9 mouse cellular contexts compared by ENCODE assay signal in the genomic region with DNA sequence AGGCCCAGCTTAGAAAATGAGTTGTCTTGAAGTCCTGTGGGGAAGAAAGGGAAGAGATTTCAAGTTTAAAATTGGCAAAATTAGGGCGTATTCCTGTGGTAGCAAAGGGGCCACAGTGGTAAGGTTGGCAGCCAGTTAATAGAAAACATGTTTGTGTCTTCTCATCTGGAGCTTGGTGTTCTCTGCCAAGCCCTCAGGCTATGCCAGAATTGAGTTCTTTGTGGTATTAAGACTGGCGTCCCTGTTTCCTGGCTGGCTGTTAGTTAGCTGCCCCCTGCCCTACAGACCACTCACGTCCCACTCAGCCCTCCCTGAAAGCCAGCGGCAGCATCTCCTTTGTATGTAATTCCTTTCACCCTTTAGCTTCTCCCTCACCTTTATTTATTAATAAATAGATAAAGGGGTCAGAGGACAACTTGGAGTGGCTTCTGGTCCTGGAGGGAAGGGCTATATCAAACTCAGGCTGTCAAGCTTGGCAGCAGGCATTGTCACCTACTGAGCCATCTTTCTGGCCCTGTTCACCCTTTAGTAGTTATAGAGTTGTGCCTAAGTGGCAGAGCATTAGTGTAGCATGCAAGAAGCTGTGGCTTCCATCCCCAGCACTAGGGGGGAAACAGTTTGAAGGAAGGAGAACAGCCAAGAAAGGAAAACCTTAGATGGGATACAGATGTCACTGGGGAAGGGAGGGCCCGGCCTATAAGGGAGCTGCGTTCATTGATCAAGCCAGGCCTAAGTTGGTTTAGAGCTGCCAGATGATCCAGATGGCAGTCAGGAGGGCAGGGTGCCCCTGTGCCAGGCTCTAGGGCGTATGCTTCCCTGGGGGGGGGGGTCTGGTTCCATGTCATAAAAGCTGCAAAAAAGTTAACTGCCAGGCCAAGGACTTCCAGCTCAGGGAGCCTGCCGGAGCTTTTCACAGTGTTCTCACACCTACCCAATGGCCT. TPM values are rescaled to one million over a fixed set of nuclear protein-coding genes. Genes with fewer than 3 reads are reported as not detected.
DNase-seq lines count a peak whose midpoint lies in the region; ATAC-seq lines count a peak whose summit lies in the region.
"Had no signal": no experiment of that assay in that cellular context is flagged by ENCODE, and none has a peak within 500 bp of the region (broad histone marks: within the 10 kb centered on the region; RNA-seq: fewer than 3 reads in every experiment).

No protein-coding gene starts in this region.

- no peak for ATAC-seq in heart, embryonic 12.5 days (ENCODE audit: insufficient number of reproducible peaks, low FRiP score)
- no peak for ATAC-seq in embryonic facial prominence, embryonic 12.5 days (ENCODE audit: insufficient number of reproducible peaks, insufficient read depth, low FRiP score, low TSS enrichment)
- no peak for ATAC-seq in midbrain, embryonic 15.5 days (replicated peaks)
- ATAC-seq: intestine, embryonic 16.5 days had no signal

- no peak overlapping the region for H3K4me3 ChIP-seq in heart, embryonic 12.5 days
- H3K4me3 ChIP-seq in embryonic facial prominence, embryonic 12.5 days = no peak overlapping the region
- no peak overlapping the region for H3K4me3 ChIP-seq in midbrain, embryonic 15.5 days

- DNase-seq in heart, adult 18-20 months = no peak
- DNase-seq in lung, postnatal 36 days = peak; percentile 17
- no peak for DNase-seq in lung, postnatal 10 days
- no peak for DNase-seq in retina, postnatal 1 day
- DNase-seq in gastrocnemius, postnatal 36 days = no peak

- H3K4me2 ChIP-seq in heart, embryonic 12.5 days = no peak overlapping the region
- no peak overlapping the region for H3K4me2 ChIP-seq in embryonic facial prominence, embryonic 12.5 days (replicated peaks)
- H3K4me2 ChIP-seq in midbrain, embryonic 15.5 days = no peak overlapping the region

- no peaks in the 10 kb centered on the region for H3K9me3 ChIP-seq in heart, embryonic 12.5 days (replicated peaks)
- no peaks in the 10 kb centered on the region for H3K9me3 ChIP-seq in embryonic facial prominence, embryonic 12.5 days
- no peaks in the 10 kb centered on the region for H3K9me3 ChIP-seq in midbrain, embryonic 15.5 days

- H3K27ac ChIP-seq in heart, embryonic 12.5 days (ENCODE audit: poor library complexity, severe bottlenecking) = no peak overlapping the region
- H3K27ac ChIP-seq in embryonic facial prominence, embryonic 12.5 days = peak overlapping the region; percentile 18
- H3K27ac ChIP-seq in midbrain, embryonic 15.5 days = peak overlapping the region; percentile 58

- peak overlapping the region; percentile 38; the same call in 1 of the 2 replicates for H3K9ac ChIP-seq in heart, embryonic 12.5 days
- H3K9ac ChIP-seq in embryonic facial prominence, embryonic 12.5 days = peak overlapping the region; percentile 22; the same call in 1 of the 2 replicates
- H3K9ac ChIP-seq in midbrain, embryonic 15.5 days = no peak overlapping the region

- 82% methylated on average over 8 of the region's 8 CpGs for WGBS in heart, embryonic 12.5 days
- WGBS in embryonic facial prominence, embryonic 12.5 days = 66% methylated on average over 8 of the region's 8 CpGs
- 72% methylated on average over 8 of the region's 8 CpGs for WGBS in midbrain, embryonic 15.5 days

- H3K36me3 ChIP-seq in heart, embryonic 12.5 days = peaks cover 22% of the 10 kb centered on the region
- 0 out of 2 replicates have a peak, but pooled peaks cover 7% of the 10 kb centered on the region for H3K36me3 ChIP-seq in embryonic facial prominence, embryonic 12.5 days
- 0 out of 2 replicates have a peak, but pooled peaks cover 5% of the 10 kb centered on the region for H3K36me3 ChIP-seq in midbrain, embryonic 15.5 days (replicated peaks)

- no peaks in the 10 kb centered on the region for H3K27me3 ChIP-seq in heart, embryonic 12.5 days (replicated peaks)
- no peaks in the 10 kb centered on the region for H3K27me3 ChIP-seq in embryonic facial prominence, embryonic 12.5 days
- H3K27me3 ChIP-seq in midbrain, embryonic 15.5 days (replicated peaks) = no peaks in the 10 kb centered on the region

- H3K4me1 ChIP-seq in heart, embryonic 12.5 days (replicated peaks) = peaks cover 63% of the 10 kb centered on the region
- H3K4me1 ChIP-seq in embryonic facial prominence, embryonic 12.5 days = 0 out of 2 replicates have a peak, but pooled peaks cover 12% of the 10 kb centered on the region
- 0 out of 2 replicates have a peak, but pooled peaks cover 6% of the 10 kb centered on the region for H3K4me1 ChIP-seq in midbrain, embryonic 15.5 days

- intact Hi-C loops in gastrocnemius, postnatal 36 days (cut with DNase I) = no loop called here

RNA-seq across cellular contexts. Expression of gene Atp6v0e, which starts 26.0 kb away (rescaled TPM):
- polyA plus RNA-seq in heart, embryonic 12.5 days (2016; fragmentation: Nextera tagmentation; extraction: Ambion mirVana) = 176 and 193 TPM in 2 replicates
- total RNA-seq in heart, adult 18-20 months (2021) = 10 to 100 TPM; 62.8 to 68.0 TPM
- 118 and 119 TPM in 2 replicates for polyA plus RNA-seq in embryonic facial prominence, embryonic 12.5 days (2016; fragmentation: Nextera tagmentation; extraction: Ambion mirVana)
- 82.7 and 89.4 TPM in 2 replicates for polyA plus RNA-seq in midbrain, embryonic 15.5 days (2015; fragmentation: Nextera tagmentation; extraction: Ambion mirVana)
- total RNA-seq in gastrocnemius, postnatal 36 days (2021) = 10 to 100 TPM; 32.7 to 34.6 TPM

RNA-seq across cellular contexts. Expression of gene Crebrf, which starts 26.4 kb away (rescaled TPM):
- 5.4 and 7.0 TPM in 2 replicates for polyA plus RNA-seq in heart, embryonic 12.5 days (2016; fragmentation: Nextera tagmentation; extraction: Ambion mirVana)
- 10 to 100 TPM; 64.6 to 75.1 TPM for total RNA-seq in heart, adult 18-20 months (2021)
- 5.6 and 6.0 TPM in 2 replicates for polyA plus RNA-seq in embryonic facial prominence, embryonic 12.5 days (2016; fragmentation: Nextera tagmentation; extraction: Ambion mirVana)
- 11.8 and 14.8 TPM in 2 replicates for polyA plus RNA-seq in midbrain, embryonic 15.5 days (2015; fragmentation: Nextera tagmentation; extraction: Ambion mirVana)
- 10 to 100 TPM; 20.9 to 34.0 TPM for total RNA-seq in gastrocnemius, postnatal 36 days (2021)
